Mouse (Mus musculus): ENCODE results near the gene Bloc1s1. TPM values are rescaled to one million over a fixed set of nuclear protein-coding genes. Genes with fewer than 3 reads are reported as not detected.

Bloc1s1 gene
- total RNA-seq (2021): 10 to 100 TPM; 94.9 to 98.7 TPM
- long read RNA-seq, transcript Bloc1s1-201 (4 exons, 550 nt): major isoform, 39 of 41 reads
- long read RNA-seq, partial matches to known transcripts: 2 of 41 reads
- long read RNA-seq, other reads (novel, unspliced or antisense): 0 of 41 reads

DNA sequence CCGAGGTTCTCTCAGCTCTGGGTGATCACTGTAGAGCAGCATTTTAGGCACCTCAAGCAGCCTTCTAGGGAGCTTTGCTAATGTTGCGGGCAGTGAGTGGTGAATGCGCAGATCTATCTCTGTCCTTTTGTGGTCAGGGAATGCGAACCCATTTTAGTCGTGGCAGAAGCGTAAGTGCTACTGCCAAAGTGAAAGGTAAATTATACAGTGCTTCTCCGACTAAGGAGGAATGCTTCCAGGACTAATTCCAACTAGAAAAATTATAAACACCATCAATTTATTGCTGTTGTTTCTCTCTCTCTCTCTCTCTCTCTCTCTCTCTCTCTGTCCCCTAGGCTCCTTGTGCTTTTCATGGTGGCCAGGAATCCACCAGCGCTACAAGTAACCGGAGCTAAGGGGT, at the start of gene Bloc1s1:
Gene Bloc1s1, minus strand, starts transcription at position 101 of the 400 bp plus-strand sequence.
- DNase-seq (ENCODE audit: low spot score in 2 of 2): no peak

DNA sequence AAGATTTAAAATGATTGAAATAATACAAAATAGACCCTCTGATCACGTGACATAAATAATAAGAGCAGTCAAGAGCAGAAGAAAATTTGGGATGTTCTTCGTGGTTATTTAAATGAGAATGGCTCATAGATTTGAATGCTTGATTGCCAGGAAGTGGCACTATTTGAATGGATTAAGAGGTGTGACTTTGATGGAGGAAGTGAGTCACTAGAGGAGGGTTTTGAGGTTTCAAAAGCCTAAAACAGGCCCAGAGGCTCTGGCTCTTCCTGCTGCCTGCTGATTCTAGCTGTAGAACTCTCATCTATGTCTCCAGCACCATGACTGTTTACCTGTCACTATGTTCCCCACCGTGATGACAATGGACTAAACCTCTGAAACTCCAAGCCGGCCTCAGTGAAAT, 49.0 kb upstream of the Bloc1s1 start:
- no peak for DNase-seq (ENCODE audit: low spot score in 2 of 2)

DNA sequence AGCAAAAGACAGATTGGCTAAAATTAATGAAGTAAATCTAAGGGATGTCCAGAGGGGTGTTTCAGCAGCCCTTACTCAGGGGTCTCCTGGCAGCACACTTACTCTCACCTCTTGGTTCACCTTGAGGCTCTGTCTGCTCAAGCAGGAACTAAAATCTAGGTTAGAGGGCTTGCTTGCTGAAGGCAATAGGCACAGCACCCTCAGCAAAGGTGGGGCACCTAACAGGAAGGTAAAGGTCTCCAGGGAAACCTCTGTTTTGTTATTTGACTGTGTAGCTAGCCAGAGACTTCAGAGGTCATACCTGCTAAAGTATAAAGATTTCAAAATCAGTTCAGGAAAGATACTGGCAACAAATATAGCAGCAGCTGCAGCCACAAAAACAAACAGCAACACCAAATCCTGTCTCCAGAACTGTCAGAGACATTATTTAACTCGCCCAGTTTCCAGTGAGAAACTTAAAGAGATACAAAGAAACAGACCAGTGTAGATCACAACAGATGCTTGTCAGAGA, 47.0 kb upstream of the Bloc1s1 start:
- no peak for DNase-seq (ENCODE audit: low spot score in 2 of 2)

DNA sequence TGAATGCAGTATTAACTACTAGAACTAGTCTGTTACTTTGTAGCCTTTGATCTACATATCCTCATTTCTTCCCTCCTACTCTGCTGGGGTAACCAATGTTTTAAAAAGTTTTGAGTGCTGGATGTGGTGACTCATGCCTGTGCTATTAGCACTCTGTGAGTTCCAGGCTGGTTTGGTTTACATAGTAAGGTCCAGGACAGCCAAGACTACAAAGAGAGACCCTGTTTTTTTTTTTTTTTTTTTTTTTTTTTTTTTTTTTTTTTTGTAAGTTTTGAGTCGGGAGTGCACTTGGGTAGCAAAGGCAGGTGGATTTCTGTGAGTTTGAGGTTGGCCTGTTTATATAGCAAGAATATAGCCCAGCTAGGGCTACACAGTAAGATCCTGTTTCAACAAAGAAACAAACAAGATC, 44.5 kb upstream of the Bloc1s1 start:
- no peak for DNase-seq (ENCODE audit: low spot score in 2 of 2)

DNA sequence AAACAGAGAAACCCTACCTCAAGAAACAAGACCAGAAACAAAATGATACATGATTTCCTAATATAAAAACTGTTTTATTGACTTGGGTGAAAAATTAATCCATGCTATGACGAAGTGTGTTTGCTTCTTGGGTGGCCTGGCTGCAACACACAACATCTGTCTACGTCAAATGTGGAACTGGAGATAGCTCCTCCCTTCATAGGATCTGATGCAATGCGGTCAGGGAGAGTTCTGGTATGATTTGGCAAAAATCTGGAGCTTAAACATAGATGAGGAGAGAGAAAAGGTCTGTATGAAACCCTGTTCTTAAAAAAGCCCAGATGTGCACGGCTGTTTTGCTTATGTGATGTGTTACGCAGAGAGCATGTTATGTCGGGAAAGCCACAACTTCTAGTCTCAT, 42.0 kb upstream of the Bloc1s1 start:
- DNase-seq (ENCODE audit: low spot score in 2 of 2): no peak

DNA sequence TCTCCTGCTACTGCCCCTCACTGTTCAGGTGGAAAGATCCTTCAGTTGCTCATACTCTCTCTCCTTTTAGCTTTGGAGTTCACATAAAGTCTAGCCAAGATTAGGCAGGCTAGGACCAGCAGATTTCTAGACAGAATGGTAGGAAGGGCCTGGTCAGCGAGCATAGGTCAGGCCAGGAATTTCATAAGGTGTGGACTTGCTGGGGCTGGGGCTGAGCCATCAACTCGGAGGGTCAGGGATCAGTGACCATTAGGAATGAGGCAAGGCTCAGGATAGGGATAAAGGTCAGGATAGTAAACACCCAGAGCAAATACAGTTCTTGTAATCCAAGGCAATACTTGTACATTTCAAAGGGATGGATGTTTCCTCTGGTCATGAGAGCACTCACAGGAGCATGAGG, 41.1 kb upstream of the Bloc1s1 start:
- DNase-seq (ENCODE audit: low spot score in 2 of 2): no peak

DNA sequence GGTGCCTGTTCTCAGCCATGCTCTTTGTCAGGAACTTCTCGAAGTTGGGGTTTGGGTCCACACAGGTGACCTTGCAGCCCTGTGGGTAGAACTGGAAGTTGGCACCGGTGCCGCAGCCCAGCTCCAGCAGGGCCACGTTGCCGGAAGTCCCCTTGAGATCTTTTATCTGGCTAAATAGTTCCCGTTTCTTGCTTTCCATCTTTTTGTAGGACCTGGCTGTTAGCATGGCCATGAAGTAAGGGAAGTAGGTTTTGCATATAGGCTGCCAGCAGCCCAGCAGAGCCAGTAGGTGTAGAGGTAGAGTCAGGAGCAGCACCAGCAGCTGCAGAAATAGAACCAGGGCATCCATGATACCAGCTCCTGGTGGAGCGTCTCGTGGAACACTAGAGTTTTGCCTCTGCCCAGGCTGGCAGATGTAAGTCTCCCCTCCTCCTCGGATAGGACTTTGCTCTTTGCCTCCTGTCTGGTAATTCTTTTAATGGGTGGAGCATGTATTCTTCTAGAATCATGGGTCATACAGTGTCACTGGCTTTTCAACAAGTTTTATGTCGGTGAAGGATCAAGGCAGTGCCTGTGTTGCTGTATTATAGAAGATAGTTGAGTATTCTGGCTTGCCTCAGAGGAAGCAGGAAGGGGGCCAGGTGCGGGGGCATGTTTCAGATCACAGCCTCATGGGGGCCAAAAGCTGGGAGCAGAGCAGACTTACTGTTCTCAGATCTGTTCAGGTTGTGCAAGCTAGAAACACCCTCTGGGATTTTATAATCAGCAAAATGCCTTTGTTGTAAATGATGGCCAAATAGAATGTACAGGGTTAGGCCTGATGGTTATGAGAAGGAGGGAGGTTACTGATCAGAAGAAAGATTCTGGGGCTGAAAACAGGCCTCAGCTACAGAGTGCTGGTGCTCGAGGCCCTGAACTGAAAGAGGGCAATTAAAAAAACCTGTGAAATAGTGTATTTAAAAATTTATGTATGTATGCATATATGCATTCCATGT, 37.1 kb upstream of the Bloc1s1 start, which contains the start of gene Mettl7b:
Gene Mettl7b, minus strand, starts transcription at position 399 of the 995 bp plus-strand sequence.
- peak in 1 of 2 experiments; percentile 58 for DNase-seq (ENCODE audit: low spot score in 2 of 2)

DNA sequence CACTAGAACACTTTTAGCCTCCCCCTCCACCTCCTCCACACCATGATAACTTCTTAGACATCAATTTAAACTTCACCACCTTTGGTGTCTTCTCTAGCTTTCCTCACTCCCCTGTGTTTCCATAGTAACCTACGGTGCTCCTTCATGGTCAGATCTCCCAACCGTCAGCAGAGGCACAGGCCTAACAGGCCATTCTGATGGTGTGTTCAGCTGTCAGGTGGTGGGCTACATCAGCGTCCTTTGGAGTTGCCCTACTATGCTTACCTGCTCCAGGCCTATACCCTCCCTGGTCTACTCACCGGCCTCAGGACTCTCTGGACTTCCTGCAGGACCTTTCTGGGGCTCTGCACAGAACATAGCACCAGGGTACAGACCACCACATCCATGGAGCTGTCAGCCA, 36.3 kb upstream of the Bloc1s1 start:
- no peak for DNase-seq (ENCODE audit: low spot score in 2 of 2)

DNA sequence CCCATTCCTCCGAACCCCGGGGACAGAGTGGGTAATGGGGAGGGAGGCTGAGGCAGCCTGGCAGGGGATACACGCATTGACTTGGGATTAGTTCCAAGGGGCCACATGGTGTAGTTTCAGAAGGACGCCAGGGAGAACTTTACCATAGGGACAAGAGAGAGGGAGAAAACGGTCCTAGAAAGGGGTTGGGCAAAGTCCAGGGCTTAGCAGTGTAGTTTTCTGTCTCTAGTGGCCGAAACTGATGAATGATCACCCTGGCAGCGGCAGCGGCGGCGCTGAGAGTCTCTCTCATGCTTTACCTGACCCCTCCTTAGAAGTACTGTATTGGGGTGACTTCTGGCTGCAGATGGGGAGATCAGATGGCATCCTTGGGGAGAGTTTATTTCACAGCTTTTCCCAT, 34.5 kb upstream of the Bloc1s1 start:
- no peak for DNase-seq (ENCODE audit: low spot score in 2 of 2)

DNA sequence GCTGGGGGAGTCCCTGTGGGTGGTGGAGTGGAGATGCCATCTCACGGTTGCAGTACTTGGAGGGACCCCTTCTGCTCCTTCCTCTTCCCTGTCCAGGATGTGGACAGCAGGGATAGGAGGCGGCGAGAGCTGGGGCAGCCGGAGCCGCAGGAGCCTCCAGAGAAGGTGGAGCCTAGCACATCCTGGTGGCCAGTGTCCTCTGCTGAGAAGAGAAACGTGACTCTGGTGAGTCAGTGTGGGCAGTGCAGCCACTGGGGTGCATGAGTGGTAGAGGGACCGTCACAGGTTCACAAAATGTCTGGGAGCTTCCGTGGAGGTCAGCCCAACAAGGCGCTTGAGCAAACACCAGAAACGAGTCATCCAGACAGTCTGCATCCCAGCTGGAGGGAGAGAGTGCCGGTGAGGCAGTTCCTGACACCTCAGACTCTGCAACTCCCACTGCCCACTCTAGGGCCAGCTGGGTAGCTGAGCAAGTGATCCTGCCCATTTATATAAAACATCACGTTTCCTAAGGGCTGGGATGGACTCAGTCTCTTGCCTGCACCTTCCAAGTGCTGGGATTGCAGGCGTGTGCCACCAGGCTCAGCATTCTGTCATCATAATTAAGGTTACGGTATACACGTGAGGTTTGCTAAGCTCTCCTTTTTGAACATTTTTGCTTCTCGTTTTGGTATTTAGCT, 26.5 kb upstream of the Bloc1s1 start:
- no peak for DNase-seq (ENCODE audit: low spot score in 2 of 2)

DNA sequence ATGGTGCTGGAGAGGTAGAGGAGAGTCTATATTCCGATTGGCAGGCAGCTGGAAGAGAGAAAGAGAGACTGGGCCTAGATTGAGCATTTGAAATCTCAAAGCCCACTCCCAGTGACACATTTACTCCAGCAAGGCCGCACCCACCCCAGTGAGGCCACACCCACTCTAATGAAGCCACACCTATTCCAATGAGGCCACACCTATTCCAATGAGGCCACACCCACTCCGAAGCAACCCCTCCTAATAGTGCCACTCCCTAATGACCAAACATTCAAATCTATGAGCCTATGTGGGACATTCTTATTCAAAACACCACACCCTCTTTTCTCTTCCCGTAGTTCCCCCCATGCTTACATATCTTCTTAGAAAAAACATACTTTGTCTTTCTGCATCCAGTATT, 23.7 kb upstream of the Bloc1s1 start:
- no peak for DNase-seq (ENCODE audit: low spot score in 2 of 2)

DNA sequence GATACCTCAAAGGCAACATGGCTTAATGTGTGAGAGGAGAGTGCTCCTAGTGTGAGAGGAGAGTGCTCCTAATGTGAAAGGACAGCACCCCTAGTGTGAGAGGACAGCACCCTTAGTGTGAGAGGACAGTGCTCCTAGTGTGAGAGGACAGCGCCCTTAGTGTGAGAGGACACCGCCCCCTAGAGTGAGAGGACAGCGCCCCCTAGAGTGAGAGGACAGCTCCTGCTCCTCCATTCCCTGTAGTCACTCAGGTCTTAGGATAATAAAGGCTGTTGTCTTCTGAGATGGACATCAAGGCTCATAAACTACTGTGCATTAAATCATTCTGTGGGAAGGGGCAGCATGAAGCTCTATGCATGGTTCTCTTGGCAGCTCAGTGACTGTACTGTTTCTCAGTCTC, 21.8 kb upstream of the Bloc1s1 start:
- DNase-seq (ENCODE audit: low spot score in 2 of 2): no peak

DNA sequence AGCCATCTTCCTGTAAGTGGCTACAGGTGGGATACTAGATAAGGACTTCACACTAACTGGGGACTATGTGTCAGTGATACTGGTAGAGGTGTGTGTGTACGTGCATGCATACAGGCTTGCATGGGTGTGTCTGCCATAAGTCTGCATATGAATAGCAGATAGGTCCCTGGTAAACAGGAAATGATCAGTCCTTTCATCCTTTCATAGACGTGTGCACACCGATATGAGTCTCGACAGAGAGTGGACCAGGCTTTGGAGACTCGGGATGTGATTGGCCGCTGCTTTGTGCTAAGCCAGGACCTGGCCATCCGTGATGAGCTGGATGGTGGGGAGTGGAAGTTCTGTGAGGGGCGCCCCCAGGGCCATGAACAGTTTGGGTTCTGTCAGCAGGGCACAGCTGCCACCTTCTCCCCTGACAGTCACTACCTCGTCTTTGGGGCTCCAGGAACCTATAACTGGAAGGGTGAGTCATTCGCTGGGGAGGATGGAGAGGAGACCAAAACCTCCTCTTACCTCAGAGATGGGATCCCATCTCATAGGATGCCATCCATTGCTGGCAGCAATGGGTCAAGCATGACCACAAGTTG, 16.7 kb upstream of the Bloc1s1 start:
- no peak for DNase-seq (ENCODE audit: low spot score in 2 of 2)

DNA sequence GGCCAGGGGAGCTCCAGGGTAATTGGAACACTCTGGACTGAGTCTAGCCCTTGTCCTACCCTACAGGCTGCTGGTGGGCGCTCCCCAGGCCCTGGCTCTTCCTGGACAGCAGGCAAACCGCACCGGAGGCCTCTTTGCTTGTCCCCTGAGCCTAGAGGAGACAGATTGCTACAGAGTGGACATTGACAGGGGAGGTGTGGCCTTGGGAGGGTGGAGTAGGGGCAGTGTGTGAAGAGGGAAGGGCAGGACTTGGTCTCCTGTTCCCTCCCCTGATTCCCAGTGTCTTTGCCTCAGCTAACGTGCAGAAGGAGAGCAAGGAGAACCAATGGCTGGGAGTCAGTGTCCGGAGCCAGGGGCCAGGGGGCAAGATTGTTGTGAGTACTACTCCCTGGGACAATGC, 15.1 kb upstream of the Bloc1s1 start:
- no peak for DNase-seq (ENCODE audit: low spot score in 2 of 2)

DNA sequence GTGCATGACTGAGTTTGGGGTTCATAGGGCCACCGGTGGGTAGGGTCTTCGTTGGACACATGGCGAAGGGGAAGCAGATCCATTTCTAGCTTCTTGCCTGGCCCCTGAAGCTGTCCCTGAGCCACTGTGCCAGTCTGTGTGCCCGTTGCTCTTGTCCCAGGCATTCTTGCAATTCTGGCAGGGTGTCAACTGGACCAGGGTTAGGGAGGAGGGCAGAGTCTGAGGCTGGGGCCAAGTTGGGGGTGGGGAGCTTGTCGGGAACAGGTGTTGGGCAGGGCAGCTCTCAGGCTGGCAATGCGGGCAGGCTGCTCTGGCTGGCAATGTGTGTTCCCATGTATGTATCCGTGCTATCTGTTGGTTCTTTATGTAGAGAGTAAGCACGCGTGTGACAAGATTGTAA, 14.6 kb upstream of the Bloc1s1 start:
- DNase-seq (ENCODE audit: low spot score in 2 of 2): no peak

DNA sequence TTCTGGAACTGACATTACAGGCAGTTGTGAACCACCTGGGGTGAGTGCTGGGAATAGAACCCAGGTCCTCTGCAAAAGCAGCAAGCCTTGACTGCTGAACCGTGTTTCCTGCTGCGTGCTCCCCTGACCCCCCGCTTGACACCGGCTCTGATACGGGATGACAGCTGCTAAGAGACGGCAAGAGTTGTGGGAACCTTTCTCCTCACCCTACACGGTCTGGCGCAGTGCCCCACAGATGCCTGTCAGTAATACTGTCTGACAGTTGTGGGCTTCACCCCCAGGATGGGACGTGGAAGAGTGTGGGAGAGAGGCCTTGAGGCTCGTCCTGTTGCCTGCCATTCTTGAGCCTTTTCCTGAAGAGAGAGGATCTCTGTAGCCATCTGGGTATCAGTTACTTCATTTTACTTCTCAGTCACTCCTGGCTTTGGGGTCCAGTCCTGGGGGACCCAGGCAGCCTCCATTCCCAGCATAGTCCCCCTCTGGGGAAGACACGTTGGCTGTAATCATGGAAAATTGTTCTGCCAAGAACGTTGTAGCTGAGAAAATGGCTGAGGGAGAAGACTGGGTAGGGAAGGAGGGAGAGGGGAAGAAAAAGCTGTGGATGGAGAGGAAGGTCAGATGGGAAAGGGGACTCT, 14.0 kb upstream of the Bloc1s1 start:
- no peak for DNase-seq (ENCODE audit: low spot score in 2 of 2)

DNA sequence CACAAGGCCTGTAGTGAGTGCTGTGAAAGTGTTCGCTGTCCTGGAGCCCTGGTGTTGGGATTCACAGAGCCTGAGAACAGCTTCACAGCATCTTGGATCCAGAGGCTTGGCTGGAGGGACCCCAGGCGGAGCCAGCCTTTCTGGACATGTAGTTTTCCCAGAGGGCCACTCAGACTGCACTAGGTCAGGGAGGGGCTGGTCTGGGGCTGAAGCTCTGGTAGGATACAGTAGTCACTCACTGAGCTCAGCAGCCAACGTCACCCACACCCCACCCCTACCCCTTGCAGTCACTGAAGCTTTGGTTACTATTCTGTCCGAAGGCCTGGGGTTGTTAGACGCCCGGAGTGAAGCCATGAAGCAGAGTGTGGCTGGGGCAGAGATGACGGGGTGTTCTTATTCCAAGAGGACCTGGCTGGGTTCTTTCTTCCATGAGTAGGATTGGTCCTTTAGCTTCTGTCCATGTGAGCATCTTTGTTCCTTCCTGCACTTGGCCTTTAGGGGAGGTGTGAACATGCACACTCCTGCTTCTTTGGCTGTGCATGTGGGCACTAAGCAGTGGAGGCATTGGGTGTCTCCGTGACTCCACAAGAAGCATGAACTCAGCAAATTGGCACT, 12.1 kb upstream of the Bloc1s1 start:
- no peak for DNase-seq (ENCODE audit: low spot score in 2 of 2)

DNA sequence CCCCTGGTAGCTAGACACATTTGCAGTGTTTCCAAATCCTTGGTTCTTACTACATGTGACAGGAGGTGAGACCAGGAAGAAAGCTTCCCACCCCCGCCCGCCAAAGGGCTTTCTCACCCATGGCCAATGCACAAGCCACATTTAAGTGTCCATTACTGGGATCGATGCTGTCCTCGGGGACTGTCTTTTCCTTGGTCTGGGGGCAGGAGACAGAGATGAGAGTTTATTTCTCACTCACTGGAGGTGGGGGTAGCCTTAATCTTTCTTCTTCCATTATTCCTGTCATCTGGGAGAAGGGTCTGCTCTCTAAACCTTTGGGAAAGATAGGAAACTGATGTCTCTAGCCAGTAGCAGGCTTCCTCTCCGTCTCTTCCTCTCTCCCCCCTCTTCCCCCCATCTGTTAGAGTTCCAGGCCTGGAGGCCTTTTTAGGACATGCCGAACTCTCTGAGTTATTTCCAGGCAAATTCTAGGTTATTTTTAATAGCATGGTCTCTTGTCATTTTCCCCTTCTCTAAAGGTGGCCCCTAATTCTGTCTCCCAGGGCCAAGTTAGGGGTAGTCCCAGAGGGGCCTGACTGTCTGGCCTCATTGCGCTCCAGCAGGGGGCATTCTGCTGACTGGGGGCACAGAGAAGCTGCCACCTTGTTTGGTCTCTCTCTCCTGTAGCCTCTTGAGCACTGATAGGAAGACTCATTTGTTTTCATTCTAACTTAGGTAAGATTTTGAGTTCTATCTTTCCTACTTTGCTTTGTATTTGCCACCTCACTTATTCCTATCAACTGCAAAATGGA, 11.4 kb upstream of the Bloc1s1 start:
- no peak for DNase-seq (ENCODE audit: low spot score in 2 of 2)

DNA sequence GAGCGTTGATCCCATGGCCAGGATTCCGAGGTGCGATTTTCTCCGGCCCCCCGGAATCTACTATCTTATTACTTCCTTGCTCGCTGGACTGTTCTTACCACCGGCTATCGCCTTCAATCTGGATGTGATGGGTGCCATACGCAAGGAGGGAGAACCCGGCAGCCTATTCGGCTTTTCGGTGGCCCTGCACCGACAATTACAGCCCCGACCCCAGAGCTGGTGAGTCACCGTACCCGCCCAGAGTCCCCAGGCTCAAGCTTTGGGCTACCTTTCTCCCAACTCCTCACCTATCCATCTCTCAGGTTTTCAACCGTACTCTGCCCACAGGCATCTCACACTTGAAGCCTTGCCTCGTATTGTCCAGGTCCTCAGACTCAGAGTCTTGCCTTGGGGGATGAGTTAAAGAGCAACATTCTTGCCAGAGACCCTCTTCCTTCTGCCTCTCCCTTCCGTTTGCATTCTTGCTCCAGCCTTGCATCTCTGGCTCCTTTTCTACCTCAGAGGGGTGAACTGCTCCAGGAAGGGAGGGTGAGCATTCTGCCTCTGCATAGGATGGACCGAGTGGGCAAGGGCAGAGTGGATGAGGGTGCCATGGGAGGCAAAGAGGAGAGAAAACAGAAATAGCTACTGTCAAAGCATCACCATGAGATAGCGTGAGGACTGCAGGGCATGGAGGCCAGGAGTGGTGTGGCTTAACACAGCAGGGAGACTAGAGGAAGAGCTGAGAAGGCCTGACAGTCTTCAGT, 10.3 kb upstream of the Bloc1s1 start:
- DNase-seq (ENCODE audit: low spot score in 2 of 2): no peak

Data from layer of hippocampus, adult 18-20 months (tissue).